Mouse (Mus musculus) lung, postnatal 0 days (tissue): ENCODE measurements around the gene Clpsl2.
A peak's percentile ranks its signal among the peaks of the same experiment; 100 is the strongest.

ENCODE experiments used
- CTCF ChIP-seq: IDR thresholded peaks from 2 replicates; pipeline ENCODE4 v1.5.1; 2016; ENCODE audit warnings: antibody characterized with exemption, mild to moderate bottlenecking
- EP300 ChIP-seq: IDR thresholded peaks from 2 replicates; pipeline ENCODE4 v1.6.1; 2016; ENCODE audit warnings: antibody characterized with exemption, mild to moderate bottlenecking, control low read depth

GRCm38 (mm10) chr17:28513844-28514243 is 35.4 kb upstream of the Clpsl2 start:
- no peak for TF ChIP-seq CTCF
- peak; percentile 87 for TF ChIP-seq EP300
